Mouse (Mus musculus): Measurements from ENCODE around the gene Miga2. TPM values are rescaled to one million over a fixed set of nuclear protein-coding genes. Genes with fewer than 3 reads are reported as not detected.

Gene Miga2
- total and polyA plus RNA-seq, 2 experiments from 2014 or later = 35.3 to 79.9 TPM

- Histone ChIP-seq H3K4me2 (ENCODE audit: low read depth, low read length) (peak overlapping the region; percentile 86), H3K9ac (replicated peaks; ENCODE audit: low read length) (peak overlapping the region; percentile 73), H3K9me3 (ENCODE audit: low read length) (no peaks in the 10 kb centered on the region), H3K4me3 (ENCODE audit: low read length) (peak overlapping the region; percentile 60), H3K27me3 (ENCODE audit: insufficient read depth, low read length) (no peaks in the 10 kb centered on the region), H3K36me3 (ENCODE audit: insufficient read depth, low read length) (peaks cover 16% of the 10 kb centered on the region), H3K27ac (peak overlapping the region; percentile 89), H3K4me1 (ENCODE audit: insufficient read depth, low read length) (0 out of 2 replicates have a peak, but pooled peaks cover 8% of the 10 kb centered on the region)
- 94% methylated on average over 1 of the region's 1 CpGs for WGBS
- DNase-seq (ENCODE audit: low spot score) (no peak), ATAC-seq (no peak)
- TF ChIP-seq CTCF (IDR thresholded peaks at IDR 0.05; ENCODE audit: low read depth) = no peak
Observed at GRCm38 (mm10) chr2:30393370-30393656, 29.3 kb downstream of the Miga2 start.

GRCm38 (mm10) chr2:30395757-30396156 is 31.7 kb downstream of the Miga2 start:
- DNase-seq (ENCODE audit: low spot score) = no peak
- no peak overlapping the region for H3K9ac ChIP-seq (replicated peaks; ENCODE audit: low read length)
- H3K4me2 ChIP-seq (ENCODE audit: low read depth, low read length) = no peak overlapping the region
- H3K9me3 ChIP-seq (ENCODE audit: low read length) = no peaks in the 10 kb centered on the region
- H3K27me3 ChIP-seq (ENCODE audit: insufficient read depth, low read length) = no peaks in the 10 kb centered on the region
- H3K36me3 ChIP-seq (ENCODE audit: insufficient read depth, low read length) = peaks cover 23% of the 10 kb centered on the region
- H3K27ac ChIP-seq = no peak overlapping the region
- no peak for TF ChIP-seq CTCF (IDR thresholded peaks at IDR 0.05; ENCODE audit: low read depth)
- 0 out of 2 replicates have a peak, but pooled peaks cover 8% of the 10 kb centered on the region for H3K4me1 ChIP-seq (ENCODE audit: insufficient read depth, low read length)
- no peak overlapping the region for H3K4me3 ChIP-seq (ENCODE audit: low read length)
- ATAC-seq = no peak
- 92% methylated on average over 7 of the region's 7 CpGs for WGBS

- no peak overlapping the region for H3K4me2 ChIP-seq (ENCODE audit: low read depth, low read length)
- H3K36me3 ChIP-seq (ENCODE audit: insufficient read depth, low read length) = peaks cover 23% of the 10 kb centered on the region
- no peak for ATAC-seq
- DNase-seq (ENCODE audit: low spot score) = no peak
- H3K27me3 ChIP-seq (ENCODE audit: insufficient read depth, low read length) = no peaks in the 10 kb centered on the region
- H3K4me3 ChIP-seq (ENCODE audit: low read length) = no peak overlapping the region
- no peak overlapping the region for H3K9ac ChIP-seq (replicated peaks; ENCODE audit: low read length)
- H3K9me3 ChIP-seq (ENCODE audit: low read length) = no peaks in the 10 kb centered on the region
- 87% methylated on average over 7 of the region's 7 CpGs for WGBS
- H3K4me1 ChIP-seq (ENCODE audit: insufficient read depth, low read length) = 0 out of 2 replicates have a peak, but pooled peaks cover 8% of the 10 kb centered on the region
- no peak overlapping the region for H3K27ac ChIP-seq
- TF ChIP-seq CTCF (IDR thresholded peaks at IDR 0.05; ENCODE audit: low read depth) = no peak
Observed at GRCm38 (mm10) chr2:30396246-30396645, 32.2 kb downstream of the Miga2 start.

GRCm38 (mm10) chr2:30397986-30398512 is 34.0 kb downstream of the Miga2 start:
- H3K36me3 ChIP-seq (ENCODE audit: insufficient read depth, low read length) = peaks cover 31% of the 10 kb centered on the region
- DNase-seq (ENCODE audit: low spot score) (no peak), ATAC-seq (no peak)
- TF ChIP-seq CTCF (IDR thresholded peaks at IDR 0.05; ENCODE audit: low read depth) = no peak
- H3K9me3 ChIP-seq (ENCODE audit: low read length) = no peaks in the 10 kb centered on the region
- peaks cover 8% of the 10 kb centered on the region; the same call in 1 of the 2 replicates for H3K4me1 ChIP-seq (ENCODE audit: insufficient read depth, low read length)
- 67% methylated on average over 10 of the region's 10 CpGs for WGBS
- H3K27me3 ChIP-seq (ENCODE audit: insufficient read depth, low read length) = no peaks in the 10 kb centered on the region
- no peak overlapping the region for H3K4me3 ChIP-seq (ENCODE audit: low read length)
- H3K9ac ChIP-seq (replicated peaks; ENCODE audit: low read length) = no peak overlapping the region
- H3K4me2 ChIP-seq (ENCODE audit: low read depth, low read length) = no peak overlapping the region
- no peak overlapping the region for H3K27ac ChIP-seq

GRCm38 (mm10) chr2:30399191-30400171 is 35.4 kb downstream of the Miga2 start:
- H3K4me1 ChIP-seq (ENCODE audit: insufficient read depth, low read length) = no peaks in the 10 kb centered on the region; the same call in 1 of the 2 replicates
- ATAC-seq (peak; percentile 54; the same call in 1 of the 2 replicates), DNase-seq (ENCODE audit: low spot score) (peak; percentile 36)
- peak overlapping the region; percentile 6; the same call in 1 of the 2 replicates for H3K9ac ChIP-seq (replicated peaks; ENCODE audit: low read length)
- 14% methylated on average over 20 of the region's 20 CpGs for WGBS
- H3K9me3 ChIP-seq (ENCODE audit: low read length) = no peaks in the 10 kb centered on the region
- peak overlapping the region; percentile 74 for H3K27ac ChIP-seq
- no peak overlapping the region for H3K4me2 ChIP-seq (ENCODE audit: low read depth, low read length)
- no peak overlapping the region for H3K4me3 ChIP-seq (ENCODE audit: low read length)
- no peaks in the 10 kb centered on the region for H3K27me3 ChIP-seq (ENCODE audit: insufficient read depth, low read length)
- peaks cover 32% of the 10 kb centered on the region for H3K36me3 ChIP-seq (ENCODE audit: insufficient read depth, low read length)
- 0 out of 2 replicates have a peak, but pooled peaks have one; percentile 4 for TF ChIP-seq CTCF (IDR thresholded peaks at IDR 0.05; ENCODE audit: low read depth)

GRCm38 (mm10) chr2:30401581-30401980 is 37.5 kb downstream of the Miga2 start:
- no peaks in the 10 kb centered on the region; the same call in 1 of the 2 replicates for H3K4me1 ChIP-seq (ENCODE audit: insufficient read depth, low read length)
- ATAC-seq = no peak
- no peaks in the 10 kb centered on the region for H3K9me3 ChIP-seq (ENCODE audit: low read length)
- H3K36me3 ChIP-seq (ENCODE audit: insufficient read depth, low read length) = peaks cover 42% of the 10 kb centered on the region
- H3K4me3 ChIP-seq (ENCODE audit: low read length) = no peak overlapping the region
- no peaks in the 10 kb centered on the region for H3K27me3 ChIP-seq (ENCODE audit: insufficient read depth, low read length)
- no peak overlapping the region for H3K27ac ChIP-seq
- no peak for DNase-seq (ENCODE audit: low spot score)
- H3K9ac ChIP-seq (replicated peaks; ENCODE audit: low read length) = no peak overlapping the region
- 53% methylated on average over 1 of the region's 1 CpGs for WGBS
- TF ChIP-seq CTCF (IDR thresholded peaks at IDR 0.05; ENCODE audit: low read depth) = no peak
- no peak overlapping the region for H3K4me2 ChIP-seq (ENCODE audit: low read depth, low read length)

Data from hindbrain, postnatal 0 days (tissue).